Mouse (Mus musculus) CH12.LX (cell line): Measurements from ENCODE around the gene Tmem229b. TPM values are rescaled to one million over a fixed set of nuclear protein-coding genes. Genes with fewer than 3 reads are reported as not detected.

Source experiments
- DNase-seq: peaks from one replicate; pipeline ENCODE4 v3.0.0-alpha.2; 2013; ENCODE audit errors: extremely low read depth
- H3K27ac ChIP-seq: 2 replicates; pipeline ENCODE4 v1.5.1; 2012; ENCODE audit warnings: low read depth, mild to moderate bottlenecking, control low read depth, moderate library complexity; ENCODE audit not compliant: insufficient read depth
- H3K27me3 ChIP-seq: replicated peaks from 2 replicates; pipeline ENCODE3; 2012; ENCODE audit warnings: inconsistent platforms
- H3K36me3 ChIP-seq, 2 experiments: replicated peaks in 1 of 2; 2 replicates each; pipeline versions ENCODE3 to v1.6.1; 2012; ENCODE audit warnings: inconsistent platforms in 1 of 2, low read length in 1 of 2, mild to moderate bottlenecking in 1 of 2, mixed read lengths in 1 of 2, moderate library complexity in 1 of 2; ENCODE audit not compliant: control insufficient read depth in 1 of 2, insufficient read depth in 1 of 2
- H3K4me1 ChIP-seq, 2 experiments: 2 replicates each; pipeline ENCODE4 v1.6.1; 2012; ENCODE audit warnings: inconsistent platforms in 1 of 2, moderate library complexity in 1 of 2; ENCODE audit not compliant: insufficient read depth in 2 of 2, control insufficient read depth in 1 of 2
- H3K4me2 ChIP-seq: 2 replicates; pipeline ENCODE4 v1.6.1; 2012; ENCODE audit warnings: low read depth, mild to moderate bottlenecking, control low read depth; ENCODE audit not compliant: poor library complexity, insufficient read depth, severe bottlenecking
- H3K4me3 ChIP-seq, 3 experiments: fragments of 150-350 bp in 1 of 3; sonication (generic) in 1 of 3; replicated peaks in 1 of 3; 2 replicates each; pipeline versions ENCODE3 to v1.5.1; 2011 to 2012; ENCODE audit warnings: low read depth in 2 of 3, low read length in 2 of 3, mild to moderate bottlenecking in 2 of 3, moderate library complexity in 2 of 3, control low read depth in 1 of 3, improper control_type of control experiment in 1 of 3, inconsistent platforms in 1 of 3, mixed read lengths in 1 of 3; ENCODE audit not compliant: poor library complexity in 1 of 3
- H3K79me2 ChIP-seq: replicated peaks from 2 replicates; pipeline ENCODE4 v1.6.1; 2012; ENCODE audit warnings: mild to moderate bottlenecking, moderate library complexity; ENCODE audit not compliant: control insufficient read depth, poor library complexity, insufficient read depth, severe bottlenecking; ENCODE audit errors: extremely low read depth
- H3K9ac ChIP-seq: 2 replicates; pipeline ENCODE4 v1.6.1; 2012; ENCODE audit warnings: low read depth, mild to moderate bottlenecking, control low read depth, moderate library complexity; ENCODE audit not compliant: insufficient read depth
- H3K9me3 ChIP-seq: replicated peaks from 2 replicates; pipeline ENCODE3; 2012; ENCODE audit warnings: low read length, inconsistent platforms, mixed read lengths
- CHD1 ChIP-seq: IDR thresholded peaks from 2 replicates; pipeline ENCODE4 v1.6.1; 2012; ENCODE audit warnings: low read depth, low read length, improper control_type of control experiment, inconsistent platforms
- CHD2 ChIP-seq: IDR thresholded peaks from 2 replicates; pipeline ENCODE4 v1.6.1; 2011; ENCODE audit warnings: low read length, improper control_type of control experiment
- ELF1 ChIP-seq: IDR thresholded peaks from 2 replicates; pipeline ENCODE4 v1.6.1; 2014; ENCODE audit warnings: low read depth, mild to moderate bottlenecking, inconsistent platforms, low read length, improper control_type of control experiment
- IRF4 ChIP-seq: IDR thresholded peaks from 2 replicates; pipeline ENCODE4 v1.6.1; 2014; ENCODE audit warnings: low read depth, mild to moderate bottlenecking, inconsistent platforms, low read length, improper control_type of control experiment
- JUN ChIP-seq: IDR thresholded peaks from 2 replicates; pipeline ENCODE4 v1.6.1; 2011; ENCODE audit warnings: low read depth, mild to moderate bottlenecking, low read length, improper control_type of control experiment, moderate library complexity; ENCODE audit not compliant: insufficient read depth
- KAT2A ChIP-seq: IDR thresholded peaks from 2 replicates; pipeline ENCODE4 v1.6.1; 2012; ENCODE audit warnings: low read length, improper control_type of control experiment, inconsistent platforms; ENCODE audit not compliant: insufficient replicate concordance
- MAFK ChIP-seq: IDR thresholded peaks from 2 replicates; pipeline ENCODE4 v1.6.1; 2011; ENCODE audit warnings: low read length, improper control_type of control experiment; ENCODE audit not compliant: insufficient replicate concordance
- MAZ ChIP-seq: IDR thresholded peaks from 2 replicates; pipeline ENCODE4 v1.6.1; 2012; ENCODE audit warnings: low read depth, mild to moderate bottlenecking, inconsistent platforms, low read length, improper control_type of control experiment, moderate library complexity
- MEF2A ChIP-seq: IDR thresholded peaks from 2 replicates; pipeline ENCODE4 v1.6.1; 2014; ENCODE audit warnings: low read depth, mild to moderate bottlenecking, inconsistent platforms, low read length, improper control_type of control experiment, borderline replicate concordance
- MXI1 ChIP-seq: IDR thresholded peaks from 2 replicates; pipeline ENCODE4 v1.6.1; 2011; ENCODE audit warnings: mild to moderate bottlenecking, low read depth, low read length, improper control_type of control experiment
- NELFE ChIP-seq: IDR thresholded peaks from 2 replicates; pipeline ENCODE4 v1.6.1; 2011; ENCODE audit warnings: low read depth, low read length, improper control_type of control experiment
- NRF1 ChIP-seq: IDR thresholded peaks from 2 replicates; pipeline ENCODE4 v1.6.1; 2014; ENCODE audit warnings: low read depth, mild to moderate bottlenecking, inconsistent platforms, low read length, improper control_type of control experiment, moderate library complexity
- POLR2A ChIP-seq: IDR thresholded peaks from 2 replicates; pipeline ENCODE4 v1.6.1; 2011; ENCODE audit warnings: low read depth, mild to moderate bottlenecking, improper control_type of control experiment, low read length
- USF1 ChIP-seq: IDR thresholded peaks from 2 replicates; pipeline ENCODE4 v1.6.1; 2014; ENCODE audit warnings: low read depth, mild to moderate bottlenecking, inconsistent platforms, low read length, improper control_type of control experiment
- ZC3H11A ChIP-seq: IDR thresholded peaks from 2 replicates; pipeline ENCODE4 v1.6.1; 2012; ENCODE audit warnings: low read depth, mild to moderate bottlenecking, inconsistent platforms, low read length, improper control_type of control experiment
- dilution Hi-C: fragments of 300-500 bp; cut with MboI; formaldehyde crosslinking; loops from 2 replicates; pipeline ENCODE4 v1.14.3; 2020; ENCODE audit warnings: low sequenced_read_pairs; ENCODE audit not compliant: extremely low pct_unique_long_range_greater_than_20kb, extremely low pct_ligation_motif_present
- in situ Hi-C: fragments of 300-500 bp; cut with MboI; formaldehyde crosslinking; loops from 3 replicates; pipeline ENCODE4 v1.14.3; 2019; ENCODE audit warnings: low sequenced_read_pairs, low pct_ligation_motif_present, low pct_unique_long_range_greater_than_20kb, mixed read lengths
- polyA plus RNA-seq: library from polyadenylated mRNA; unstranded; fragments of >175 nt; gene quantifications from 2 replicates; pipeline ENCODE4 v1.2.1, GENCODE M21; 2012; ENCODE audit warnings: low read depth; ENCODE audit not compliant: insufficient read length
- total RNA-seq, 2 experiments: library from RNA; depleted of rRNA; stranded (reverse); fragments of 300-350 nt in 1 of 2; fragments of >200 nt in 1 of 2; gene quantifications; 2 replicates each; pipeline ENCODE4 v1.2.3; 2012 to 2014

Gene Tmem229b
- total RNA-seq (2012; rRNA removed) (41.7 and 45.0 TPM in 2 replicates), total RNA-seq (2014; rRNA removed) (64.4 and 66.5 TPM in 2 replicates), polyA plus RNA-seq (125 and 129 TPM in 2 replicates)

- Histone ChIP-seq H3K4me1 (peaks cover 0 to 19% of the 10 kb centered on the region in 2 experiments; a peak in 2 of 4 replicates), H3K27ac (no peak within 1 kb of the TSS), H3K79me2 (no peaks in the 10 kb centered on the region), H3K9ac (peak within 1 kb of the TSS; percentile 38), H3K4me2 (peak within 1 kb of the TSS; percentile 63), H3K36me3 (no peaks in the 10 kb centered on the region), H3K9me3 (no peaks in the 10 kb centered on the region), H3K27me3 (peaks cover 3% of the 10 kb centered on the region), H3K4me3 (peak within 1 kb of the TSS; percentile 52 to 88 (median 84))
- dilution Hi-C loops (no loop called here), in situ Hi-C loops (loop anchor here (5.0 kb wide), 1 partner anchor 85 kb away; no protein-coding TSS in a partner anchor)
- no peak for DNase-seq
- TF ChIP-seq KAT2A: no peak
- no peak for TF ChIP-seq CHD1
- no peak for TF ChIP-seq ZC3H11A
- no peak for TF ChIP-seq IRF4
- TF ChIP-seq NRF1: peak; percentile 43; the same call in 1 of the 2 replicates
- peak; percentile 30; the same call in 1 of the 2 replicates for TF ChIP-seq MXI1
- no peak for TF ChIP-seq MAFK
- 0 out of 2 replicates have a peak, but pooled peaks have one; percentile 20 for TF ChIP-seq NELFE
- TF ChIP-seq POLR2A: no peak
- no peak for TF ChIP-seq USF1
- TF ChIP-seq MAZ: peak; percentile 3; the same call in 1 of the 2 replicates
- no peak for TF ChIP-seq ELF1
Observed at GRCm38 (mm10) chr12:79007126-79007753, at the start of gene Tmem229b. TSS of gene Tmem229b (minus strand) at chr12:79007627.

- Histone ChIP-seq H3K9me3 (peaks cover 3% of the 10 kb centered on the region), H3K4me3 (peak overlapping the region in 1 of 3 experiments; percentile 21), H3K4me1 (peaks cover 19 to 42% of the 10 kb centered on the region in 2 experiments), H3K79me2 (no peaks in the 10 kb centered on the region), H3K27me3 (no peaks in the 10 kb centered on the region), H3K27ac (no peak overlapping the region), H3K4me2 (no peak overlapping the region), H3K9ac (no peak overlapping the region), H3K36me3 (peaks cover 0 to 4% of the 10 kb centered on the region in 2 experiments)
- TF ChIP-seq JUN (peak; percentile 96), MEF2A (peak; percentile 99), CHD2 (no peak)
- peak; percentile 74 for DNase-seq
- dilution Hi-C loops: no loop called here
- in situ Hi-C loops: no loop called here
Observed at GRCm38 (mm10) chr12:79055276-79055675, 47.8 kb upstream of the Tmem229b start.
